8 mouse cellular contexts compared by ENCODE assay signal in the genomic region with DNA sequence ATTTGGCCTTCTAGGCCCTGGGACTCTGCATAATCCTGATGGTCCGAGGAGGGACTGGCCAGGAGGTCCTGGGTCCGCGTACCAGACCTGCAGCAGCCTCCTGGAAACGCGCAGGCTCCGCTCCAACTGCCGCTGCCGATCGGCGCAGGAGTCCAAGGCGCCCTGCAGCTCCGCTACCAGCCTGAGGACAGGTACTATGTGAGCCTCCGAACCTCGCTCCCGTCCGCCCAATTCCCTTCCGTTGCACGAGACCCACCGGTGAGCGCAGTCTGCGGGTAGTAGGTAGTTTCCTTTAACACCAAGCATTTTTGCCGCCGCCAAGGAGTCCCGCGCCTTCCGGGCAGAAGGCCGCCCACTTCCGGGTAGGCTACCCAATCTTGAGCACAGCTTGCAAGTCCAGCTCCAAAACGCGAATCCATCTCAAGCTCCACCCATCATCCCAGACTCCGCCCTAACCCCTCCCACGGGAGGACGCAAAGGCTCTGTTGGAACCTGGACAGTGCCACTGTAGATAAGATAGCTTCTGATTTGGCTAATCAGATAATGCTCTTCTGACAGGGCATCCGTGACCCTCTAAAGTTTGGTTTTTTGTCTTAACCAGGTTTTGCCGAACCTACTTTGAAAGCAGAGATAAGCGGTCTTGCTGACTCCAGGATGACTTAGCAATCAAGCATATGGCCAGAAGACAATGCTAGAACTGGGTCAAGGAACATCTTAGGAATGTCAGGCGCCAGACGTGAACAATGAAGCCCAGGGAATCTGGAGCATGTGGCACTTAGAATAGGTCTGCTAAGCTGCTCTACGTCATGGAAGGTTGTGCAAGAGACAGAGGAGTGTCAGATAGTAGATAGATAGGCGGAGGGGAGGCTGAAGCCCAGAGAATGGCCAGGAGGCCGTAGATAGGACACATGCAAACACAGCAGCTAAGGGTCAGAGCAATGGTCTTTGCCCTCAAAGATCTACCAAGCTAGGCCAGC. TPM values are rescaled to one million over a fixed set of nuclear protein-coding genes. Genes with fewer than 3 reads are reported as not detected.
A peak's percentile ranks its signal among the peaks of the same experiment; 100 is the strongest.
DNase-seq lines count a peak whose midpoint lies in the region; ATAC-seq and TF ChIP-seq lines count a peak whose summit lies in the region.

A gene (minus strand): TSS at position 417 of the 977 bp plus-strand sequence.

- peak within 1 kb of the TSS; percentile 91 for H3K27ac ChIP-seq in MEL (ENCODE audit: control insufficient read depth, low read depth, low read length)
- peak within 1 kb of the TSS; percentile 38; the same call in 1 of the 2 replicates for H3K27ac ChIP-seq in forebrain, embryonic 16.5 days (ENCODE audit: low read length)
- H3K27ac ChIP-seq in layer of hippocampus, adult 2 months, result peak within 1 kb of the TSS; percentile 81
- H3K27ac ChIP-seq in neural tube, embryonic 15.5 days (replicated peaks), result peak within 1 kb of the TSS; percentile 75

- no peaks in the 10 kb centered on the region for H3K9me3 ChIP-seq in MEL (replicated peaks; ENCODE audit: insufficient read depth, low read length)
- H3K9me3 ChIP-seq in forebrain, embryonic 16.5 days (ENCODE audit: control insufficient read depth, low read length), result no peaks in the 10 kb centered on the region
- no peaks in the 10 kb centered on the region for H3K9me3 ChIP-seq in neural tube, embryonic 15.5 days (replicated peaks)

- peak; percentile 97 for ATAC-seq in forebrain, embryonic 16.5 days
- ATAC-seq in neural tube, embryonic 15.5 days (ENCODE audit: low FRiP score), result peak; percentile 94

- intact Hi-C loops in heart, postnatal 36 days (cut with DNase I), result no loop called here

- WGBS in forebrain, embryonic 16.5 days, result 5% methylated on average over 41 of the region's 41 CpGs
- 3% methylated on average over 41 of the region's 41 CpGs for WGBS in lung, adult 2 months
- WGBS in neural tube, embryonic 15.5 days, result 5% methylated on average over 41 of the region's 41 CpGs

- no peak for TF ChIP-seq RAD21 in MEL (IDR thresholded peaks at IDR 0.05; ENCODE audit: low read depth, low read length)

- H3K36me3 ChIP-seq in MEL (ENCODE audit: control insufficient read depth in 1 of 2, insufficient read depth in 2 of 2, low read length in 2 of 2), result peaks cover 7% of the 10 kb centered on the region in 2 experiments; a peak in 3 of 4 replicates
- H3K36me3 ChIP-seq in forebrain, embryonic 16.5 days (ENCODE audit: control insufficient read depth, insufficient read depth), result peaks cover 3% of the 10 kb centered on the region
- peaks cover 37% of the 10 kb centered on the region for H3K36me3 ChIP-seq in neural tube, embryonic 15.5 days

- H3K9ac ChIP-seq in MEL (ENCODE audit: control insufficient read depth, low read depth, low read length, poor library complexity, severe bottlenecking), result peak within 1 kb of the TSS; percentile 88
- H3K9ac ChIP-seq in forebrain, embryonic 16.5 days (replicated peaks; ENCODE audit: low read depth, low read length), result peak within 1 kb of the TSS; percentile 74
- peak within 1 kb of the TSS; percentile 66 for H3K9ac ChIP-seq in neural tube, embryonic 15.5 days (replicated peaks)

- peak within 1 kb of the TSS; percentile 96 for H3K4me2 ChIP-seq in forebrain, embryonic 16.5 days (ENCODE audit: low read length)
- H3K4me2 ChIP-seq in neural tube, embryonic 15.5 days, result peak within 1 kb of the TSS; percentile 87

- H3K79me2 ChIP-seq in MEL (ENCODE audit: control insufficient read depth, insufficient read depth, low read length, poor library complexity), result peaks cover 18% of the 10 kb centered on the region

- H3K4me3 ChIP-seq in MEL (ENCODE audit: control insufficient read depth in 1 of 2, insufficient read depth in 1 of 2, low read depth in 2 of 2, low read length in 2 of 2), result peak within 1 kb of the TSS; percentile 80 to 94
- H3K4me3 ChIP-seq in forebrain, embryonic 16.5 days (replicated peaks; ENCODE audit: low read length), result peak within 1 kb of the TSS; percentile 88
- peak within 1 kb of the TSS; percentile 73 for H3K4me3 ChIP-seq in layer of hippocampus, adult 2 months
- H3K4me3 ChIP-seq in lung, adult 2 months (replicated peaks; ENCODE audit: extremely low read depth, low read depth, low read length), result peak within 1 kb of the TSS; percentile 99
- H3K4me3 ChIP-seq in neural tube, embryonic 15.5 days (replicated peaks), result peak within 1 kb of the TSS; percentile 77

- no peak for TF ChIP-seq CTCF in MEL (IDR thresholded peaks at IDR 0.05 in 2 of 3, conservative IDR thresholded peaks at IDR 0.05 in 1 of 3; ENCODE audit: control insufficient read depth in 1 of 3, insufficient read depth in 1 of 3, low read depth in 2 of 3, low read length in 3 of 3, poor library complexity in 1 of 3, severe bottlenecking in 1 of 3)
- TF ChIP-seq CTCF in layer of hippocampus, adult 2 months (conservative IDR thresholded peaks at IDR 0.05), result no peak
- no peak for TF ChIP-seq CTCF in lung, adult 2 months (IDR thresholded peaks at IDR 0.05; ENCODE audit: insufficient read depth, low read length)

- peak; percentile 97 for DNase-seq in MEL (ENCODE audit: low read depth, low spot score)
- peak; percentile 92 to 98 for DNase-seq in cerebellum, adult 18-20 months
- DNase-seq in heart, postnatal 36 days, result peak; percentile 92 to 95
- peak; percentile 89 to 96 for DNase-seq in layer of hippocampus, adult 2 months (ENCODE audit: low spot score in 2 of 2)
- DNase-seq in lung, adult 2 months, result peak; percentile 94
- peak; percentile 94 for DNase-seq in testis, postnatal 10 days (ENCODE audit: low spot score)

- no peaks in the 10 kb centered on the region for H3K27me3 ChIP-seq in MEL (ENCODE audit: control insufficient read depth in 1 of 2, insufficient read depth in 2 of 2, low read length in 2 of 2)
- H3K27me3 ChIP-seq in forebrain, embryonic 16.5 days (replicated peaks; ENCODE audit: control insufficient read depth, insufficient read depth, low read length), result no peaks in the 10 kb centered on the region
- no peaks in the 10 kb centered on the region for H3K27me3 ChIP-seq in neural tube, embryonic 15.5 days (replicated peaks)

- TF ChIP-seq EP300 in MEL (IDR thresholded peaks at IDR 0.05; ENCODE audit: low read depth in 1 of 2, low read length in 2 of 2), result peak; percentile 53 to 57

- TF ChIP-seq POLR2A in MEL (IDR thresholded peaks at IDR 0.05; ENCODE audit: control insufficient read depth in 1 of 2, insufficient read depth in 1 of 2, low read depth in 1 of 2, low read length in 2 of 2, poor library complexity in 1 of 2), result peak; percentile 49 to 85
- TF ChIP-seq POLR2A in lung, adult 2 months (IDR thresholded peaks at IDR 0.05; ENCODE audit: borderline replicate concordance, extremely low read depth, low read depth, low read length), result peak; percentile 45; the same call in 1 of the 2 replicates

- peaks cover 3 to 14% of the 10 kb centered on the region in 2 experiments; a peak in 3 of 4 replicates for H3K4me1 ChIP-seq in MEL (ENCODE audit: control insufficient read depth in 1 of 2, insufficient read depth in 2 of 2, low read length in 2 of 2)
- peaks cover 14% of the 10 kb centered on the region for H3K4me1 ChIP-seq in forebrain, embryonic 16.5 days (replicated peaks; ENCODE audit: control insufficient read depth, insufficient read depth, low read length)
- H3K4me1 ChIP-seq in lung, adult 2 months (ENCODE audit: control insufficient read depth, insufficient read depth, low read length), result peaks cover 10% of the 10 kb centered on the region
- H3K4me1 ChIP-seq in neural tube, embryonic 15.5 days, result peaks cover 20% of the 10 kb centered on the region

TF ChIP-seq in MEL, 35 proteins besides CTCF, POLR2A, EP300 and RAD21 (continues in another document):
- TF ChIP-seq JUND (IDR thresholded peaks at IDR 0.05; ENCODE audit: low read depth, low read length) (no peak), MAX (IDR thresholded peaks at IDR 0.05; ENCODE audit: low read length) (peak; percentile 55), ZMIZ1 (IDR thresholded peaks at IDR 0.05; ENCODE audit: low read depth, low read length) (peak; percentile 46), BHLHE40 (IDR thresholded peaks at IDR 0.05; ENCODE audit: borderline replicate concordance, low read depth, low read length) (peak; percentile 56; the same call in 1 of the 2 replicates), MAFK (IDR thresholded peaks at IDR 0.05; ENCODE audit: borderline replicate concordance, low read depth, low read length) (no peak; the same call in none of the 2 replicates), TCF12 (IDR thresholded peaks at IDR 0.05; ENCODE audit: low read depth, low read length) (peak; percentile 58), TAL1 (IDR thresholded peaks at IDR 0.05; ENCODE audit: low read length) (no peak), MYB (IDR thresholded peaks at IDR 0.05; ENCODE audit: low read depth, low read length) (peak; percentile 22; the same call in 1 of the 2 replicates), ZKSCAN1 (IDR thresholded peaks at IDR 0.05; ENCODE audit: low read depth, low read length) (0 out of 2 replicates have a peak, but pooled peaks have one; percentile 53), RCOR1 (IDR thresholded peaks at IDR 0.05; ENCODE audit: low read depth, low read length) (peak; percentile 21; the same call in 1 of the 2 replicates), USF1 (IDR thresholded peaks at IDR 0.05; ENCODE audit: low read depth, low read length) (no peak), NRF1 (IDR thresholded peaks at IDR 0.05; ENCODE audit: insufficient read depth, low read depth, low read length, poor library complexity, severe bottlenecking) (no peak), GABPA (IDR thresholded peaks at IDR 0.05; ENCODE audit: low read depth, low read length) (peak; percentile 97), ELF1 (IDR thresholded peaks at IDR 0.05; ENCODE audit: low read depth, low read length) (peak; percentile 93), ETS1 (IDR thresholded peaks at IDR 0.05; ENCODE audit: low read depth, low read length) (peak; percentile 76), SIN3A (IDR thresholded peaks at IDR 0.05; ENCODE audit: low read length) (peak; percentile 85), MAZ (IDR thresholded peaks at IDR 0.05; ENCODE audit: low read depth, low read length) (0 out of 2 replicates have a peak, but pooled peaks have one; percentile 42), MYC (IDR thresholded peaks at IDR 0.05; ENCODE audit: low read depth, low read length) (0 out of 2 replicates have a peak, but pooled peaks have one; percentile 45), POLR2AphosphoS2 (IDR thresholded peaks at IDR 0.05; ENCODE audit: low read length) (peak; percentile 62)

RNA-seq across cellular contexts. Expression of the gene that starts here (rescaled TPM):
- total RNA-seq in MEL (2012; rRNA removed), result 18.5 and 22.6 TPM in 2 replicates
- polyA plus RNA-seq in MEL (2012; ENCODE audit: insufficient read depth in 1 of 2, insufficient read length in 2 of 2, low read depth in 1 of 2, low replicate concordance in 2 of 2, missing spikeins in 1 of 2), result 10 to 100 TPM in 1 of 2 experiments, not detected in 1; 24.6 TPM
- polyA plus RNA-seq in forebrain, embryonic 16.5 days (2015; fragmentation: Nextera tagmentation; extraction: Ambion mirVana), result 10.2 and 12.2 TPM in 2 replicates
- 1 to 10 TPM; 2.1 to 3.2 TPM for total RNA-seq in heart, postnatal 36 days (2021)
- 1 to 10 TPM; 9.5 to 9.8 TPM for total RNA-seq in layer of hippocampus, adult 2 months (2021)
- polyA plus RNA-seq in lung, adult 2 months (2012; rRNA removed), result 7.7 and 12.7 TPM in 2 replicates
- 8.8 and 10.7 TPM in 2 replicates for polyA plus RNA-seq in neural tube, embryonic 15.5 days (2015; fragmentation: Nextera tagmentation; extraction: Ambion mirVana)

Comparison
In these comparisons a context has a peak if more than half of its experiments do, and no peak if none do; other contexts are left out.
1. Peak in every context shown above with its lines: DNase-seq, ATAC-seq, H3K4me3 ChIP-seq and H3K27ac ChIP-seq.
2. H3K27ac ChIP-seq: peak in every context shown above with its lines; median percentile 91 in MEL; 81 in layer of hippocampus, adult 2 months; 75 in neural tube, embryonic 15.5 days; 38 in forebrain, embryonic 16.5 days.